Mouse (Mus musculus) common myeloid progenitor, adult 5-6 weeks (primary cell): Measurements from ENCODE around the gene Nlgn1. TPM values are rescaled to one million over a fixed set of nuclear protein-coding genes. Genes with fewer than 3 reads are reported as not detected.

Experiments used
- ATAC-seq: replicated peaks from 2 replicates; pipeline ENCODE4 v1.8.0; 2016; ENCODE audit warnings: low read depth, mild to moderate bottlenecking, moderate TSS enrichment, inconsistent platforms; ENCODE audit not compliant: poor library complexity, severe bottlenecking
- total RNA-seq: library from RNA; stranded (forward); fragments of 200-1000, 187-1606 nt; gene quantifications from 2 replicates; pipeline ENCODE4 v1.2.3, GENCODE M21; 2017

Nlgn1 gene
- total RNA-seq, 1 experiment from 2014 or later = not detected

- ATAC-seq = no peak
These were observed 116.0 kb downstream of the Nlgn1 start for GRCm38 (mm10) chr3:26216231-26216630.

DNA sequence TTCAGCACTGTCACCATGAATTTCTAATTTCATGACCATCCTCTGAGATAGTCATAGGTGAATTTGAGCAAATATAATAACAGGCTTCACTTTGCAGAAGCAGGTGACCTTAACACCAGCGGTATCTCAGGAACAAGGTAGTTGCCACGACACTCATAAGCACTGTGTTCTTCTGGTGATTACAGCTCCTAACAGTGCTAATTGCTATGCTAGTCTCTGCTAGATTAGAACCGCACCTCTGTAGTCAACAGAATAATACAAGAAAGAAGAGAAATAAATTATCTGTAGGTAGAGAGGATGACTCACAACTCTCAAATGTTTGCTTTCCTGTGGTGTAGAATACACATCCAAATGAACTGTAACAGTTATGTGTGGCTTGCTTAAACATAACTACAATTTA is 129.6 kb downstream of the Nlgn1 start:
- no peak for ATAC-seq

- ATAC-seq = no peak
These were observed 130.8 kb downstream of the Nlgn1 start for GRCm38 (mm10) chr3:26201410-26201809.

DNA sequence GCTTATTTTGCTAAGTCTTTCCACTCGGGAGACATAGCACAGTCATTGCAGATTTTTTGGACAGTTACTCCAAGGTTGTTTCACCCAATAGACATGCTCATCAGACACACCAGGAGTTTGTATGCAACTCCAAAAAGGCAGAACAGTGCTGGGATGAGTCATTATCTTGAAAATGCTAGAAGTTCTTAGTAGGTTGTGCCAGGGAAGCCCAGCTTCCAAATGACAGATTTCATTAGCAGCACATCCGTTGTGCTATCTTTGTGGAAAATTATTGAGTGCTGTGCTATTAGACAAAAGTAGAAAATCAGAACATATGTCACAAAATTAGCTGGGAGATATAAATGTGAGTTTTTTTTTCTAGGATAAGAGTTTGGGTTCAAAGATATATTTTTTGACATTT is 137.3 kb downstream of the Nlgn1 start:
- ATAC-seq = no peak

GRCm38 (mm10) chr3:26181013-26181412 is 151.2 kb downstream of the Nlgn1 start:
- no peak for ATAC-seq

GRCm38 (mm10) chr3:26175371-26175770 is 156.9 kb downstream of the Nlgn1 start:
- no peak for ATAC-seq

DNA sequence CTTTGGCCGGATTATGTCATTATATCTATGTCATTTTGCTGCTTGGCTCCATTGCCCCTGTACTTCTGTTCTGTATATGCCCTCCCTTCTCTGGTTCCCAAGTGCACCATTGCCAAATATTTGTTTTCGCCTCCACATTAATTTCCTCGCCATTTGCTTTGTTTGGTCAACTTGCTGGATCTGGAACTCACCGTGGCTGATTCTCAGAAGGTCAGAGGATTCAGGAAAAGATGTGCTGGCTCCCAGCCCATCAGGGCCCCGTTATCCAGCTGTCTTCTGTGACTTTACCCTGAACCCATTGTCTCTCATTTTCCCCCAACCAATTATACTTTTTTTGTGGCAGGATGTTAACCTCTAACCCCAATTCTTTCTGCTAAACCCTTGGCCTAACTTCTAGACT is 158.0 kb downstream of the Nlgn1 start:
- no peak for ATAC-seq

DNA sequence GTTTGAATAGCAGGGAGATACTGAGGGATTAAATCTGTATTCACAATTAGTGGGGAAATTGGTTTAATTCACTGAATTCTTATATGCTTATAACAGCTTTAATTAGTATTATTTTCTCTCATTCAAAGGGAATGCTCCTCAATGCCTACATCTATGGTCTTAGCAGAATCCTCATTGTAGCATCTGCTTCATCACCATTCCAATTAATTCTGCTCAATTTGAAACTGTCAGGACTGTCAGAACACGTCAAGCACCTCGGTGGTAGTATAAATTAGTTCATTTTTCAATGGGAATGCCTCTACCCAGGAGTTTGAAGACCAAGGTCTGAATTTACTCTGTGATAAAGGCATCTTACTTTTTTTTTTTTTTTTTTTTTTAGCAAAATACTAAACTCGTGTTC is 158.6 kb downstream of the Nlgn1 start:
- ATAC-seq = no peak

DNA sequence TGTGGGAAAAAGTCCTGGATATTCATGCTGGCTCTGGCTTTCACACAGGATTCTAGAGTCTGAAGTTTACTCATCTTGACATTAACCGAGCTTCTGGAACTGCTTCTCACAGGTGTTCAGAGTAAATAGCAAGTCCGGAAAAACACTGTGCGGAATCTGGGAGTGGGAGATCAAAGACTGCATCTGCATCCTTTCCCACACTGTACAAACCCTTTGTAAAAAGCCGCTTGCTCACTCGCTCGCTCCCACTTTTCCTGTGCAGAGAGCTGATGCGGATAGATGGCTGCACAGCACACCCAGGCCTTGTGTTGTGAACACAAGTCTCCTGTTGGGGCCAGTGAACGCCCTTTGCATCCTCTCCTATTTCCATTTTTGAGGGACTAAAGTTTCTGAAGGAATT is 165.5 kb downstream of the Nlgn1 start:
- no peak for ATAC-seq

GRCm38 (mm10) chr3:26153782-26154181 is 178.5 kb downstream of the Nlgn1 start:
- ATAC-seq = peak; percentile 54; the same call in 1 of the 2 replicates

- no peak for ATAC-seq
These were observed 179.1 kb downstream of the Nlgn1 start for GRCm38 (mm10) chr3:26153036-26153741.

DNA sequence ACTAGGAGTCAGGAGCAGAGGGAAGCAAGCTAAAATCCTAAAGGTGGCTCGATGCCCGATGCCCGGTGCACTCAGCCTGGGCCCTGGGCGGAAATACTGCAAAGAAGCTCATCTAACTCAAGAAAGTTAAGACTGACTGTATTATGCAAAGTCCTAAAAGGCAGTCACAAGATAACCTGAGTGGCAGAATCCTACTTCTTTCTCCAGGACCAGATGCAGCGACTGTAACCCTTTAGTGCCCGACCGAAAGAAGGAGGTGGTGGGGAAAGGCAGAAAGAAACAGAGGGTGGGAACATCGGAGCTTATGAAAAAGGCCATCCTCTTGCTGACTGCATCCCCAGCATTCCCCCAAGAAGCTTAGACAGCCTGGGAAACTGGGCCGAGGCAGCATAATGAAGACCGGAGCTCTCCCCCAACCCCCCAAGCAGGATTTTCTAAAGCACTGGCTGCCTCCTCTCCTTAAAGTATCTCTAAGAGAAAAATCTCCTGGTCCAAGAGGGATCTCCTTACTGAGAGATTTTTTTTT is 179.7 kb downstream of the Nlgn1 start:
- no peak for ATAC-seq

DNA sequence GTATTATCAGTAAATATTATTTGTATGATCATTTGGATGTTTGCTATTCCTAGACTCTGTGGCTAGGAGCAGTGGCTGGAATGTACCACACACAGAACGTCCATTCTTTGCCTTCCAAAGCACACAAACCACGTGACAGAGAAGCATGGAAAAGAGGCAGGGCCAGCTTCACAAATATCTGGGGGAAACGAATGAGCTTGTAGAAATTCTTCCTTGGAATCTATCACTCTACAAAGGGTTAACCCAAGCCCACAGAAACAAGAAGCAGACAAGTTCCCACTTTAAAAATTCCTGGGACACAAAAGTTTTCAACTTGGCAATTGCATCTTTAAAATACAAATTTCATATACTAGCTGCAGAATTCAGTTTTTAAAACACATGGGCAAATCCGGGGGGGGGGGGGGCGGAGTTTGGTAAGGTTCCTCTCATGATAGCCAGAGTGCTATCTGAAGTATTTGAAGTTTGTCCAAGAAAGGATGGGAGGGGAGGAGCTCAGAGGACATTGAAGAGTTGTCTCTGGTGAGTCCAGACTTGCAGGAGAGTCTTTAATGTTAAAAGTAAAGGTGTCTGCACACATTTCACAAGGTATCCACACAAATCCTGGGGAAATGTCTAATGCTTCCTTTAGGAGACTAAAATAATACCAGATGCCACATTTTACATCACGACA is 180.8 kb downstream of the Nlgn1 start:
- no peak for ATAC-seq

GRCm38 (mm10) chr3:26146174-26146573 is 186.1 kb downstream of the Nlgn1 start:
- no peak for ATAC-seq

DNA sequence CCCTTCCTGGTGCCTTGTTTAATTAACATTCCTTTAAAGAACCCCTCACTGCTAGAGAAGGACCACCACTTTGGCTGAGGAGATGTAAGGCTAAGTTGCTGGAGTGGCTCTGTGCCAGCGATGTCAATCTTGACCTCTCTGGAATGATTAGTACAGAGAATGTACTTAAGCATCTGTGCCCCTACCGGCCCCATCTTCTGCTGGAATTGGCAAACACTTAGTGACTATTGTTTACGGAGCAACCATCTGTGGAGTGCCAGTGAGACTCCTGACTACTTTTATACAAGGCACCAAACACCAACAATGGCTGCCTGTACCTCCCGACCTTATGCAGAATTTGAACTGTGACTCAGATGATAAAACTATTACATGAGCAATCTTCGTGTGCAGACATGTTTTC is 186.8 kb downstream of the Nlgn1 start:
- ATAC-seq = no peak

DNA sequence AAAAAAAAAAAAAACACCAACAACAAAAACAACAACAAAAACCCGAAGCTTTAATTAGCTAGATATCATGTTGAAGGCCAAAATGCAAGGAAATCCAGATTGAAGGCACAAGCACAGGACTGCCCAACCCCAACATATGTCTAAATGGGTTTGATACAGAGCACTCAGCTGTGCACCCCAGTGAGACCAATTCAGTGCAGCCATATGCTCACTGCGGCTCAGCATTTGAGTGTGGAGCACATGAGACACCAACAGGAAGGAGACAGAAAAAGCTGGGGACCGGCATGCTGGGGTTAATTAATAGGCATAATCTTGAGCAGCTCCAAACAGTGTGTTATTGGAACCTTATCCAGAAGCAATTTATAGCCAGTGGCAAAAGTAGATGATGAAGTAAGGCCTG is 190.7 kb downstream of the Nlgn1 start:
- ATAC-seq = no peak

GRCm38 (mm10) chr3:26134839-26135651 is 197.2 kb downstream of the Nlgn1 start:
- ATAC-seq = no peak

GRCm38 (mm10) chr3:26130919-26131318 is 201.3 kb downstream of the Nlgn1 start:
- ATAC-seq = no peak

DNA sequence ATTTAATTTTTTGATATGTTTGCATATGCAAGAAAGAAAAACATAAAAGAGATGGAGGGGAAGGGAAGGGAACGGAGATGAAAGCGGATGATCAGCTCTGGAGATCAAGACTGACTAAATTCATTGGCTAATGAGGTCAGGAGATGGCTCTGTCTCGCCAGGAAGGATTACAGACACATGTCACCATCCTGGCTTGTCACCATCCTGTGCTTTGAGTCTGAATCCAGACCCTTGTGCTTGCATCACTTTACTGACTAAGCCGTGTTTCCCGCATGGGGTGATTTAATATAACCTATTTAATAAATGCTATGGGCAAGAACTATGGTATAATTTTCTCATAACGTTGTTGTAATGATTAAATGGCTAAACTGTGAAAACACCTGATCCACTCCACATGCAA is 202.8 kb downstream of the Nlgn1 start:
- ATAC-seq = no peak

- ATAC-seq = no peak
These were observed 215.2 kb downstream of the Nlgn1 start for GRCm38 (mm10) chr3:26117071-26117470.

- ATAC-seq = no peak
These were observed 225.9 kb downstream of the Nlgn1 start for GRCm38 (mm10) chr3:26106361-26106760.
